Comparison of ENCODE assay signal across 8 mouse cellular contexts in the genomic region with DNA sequence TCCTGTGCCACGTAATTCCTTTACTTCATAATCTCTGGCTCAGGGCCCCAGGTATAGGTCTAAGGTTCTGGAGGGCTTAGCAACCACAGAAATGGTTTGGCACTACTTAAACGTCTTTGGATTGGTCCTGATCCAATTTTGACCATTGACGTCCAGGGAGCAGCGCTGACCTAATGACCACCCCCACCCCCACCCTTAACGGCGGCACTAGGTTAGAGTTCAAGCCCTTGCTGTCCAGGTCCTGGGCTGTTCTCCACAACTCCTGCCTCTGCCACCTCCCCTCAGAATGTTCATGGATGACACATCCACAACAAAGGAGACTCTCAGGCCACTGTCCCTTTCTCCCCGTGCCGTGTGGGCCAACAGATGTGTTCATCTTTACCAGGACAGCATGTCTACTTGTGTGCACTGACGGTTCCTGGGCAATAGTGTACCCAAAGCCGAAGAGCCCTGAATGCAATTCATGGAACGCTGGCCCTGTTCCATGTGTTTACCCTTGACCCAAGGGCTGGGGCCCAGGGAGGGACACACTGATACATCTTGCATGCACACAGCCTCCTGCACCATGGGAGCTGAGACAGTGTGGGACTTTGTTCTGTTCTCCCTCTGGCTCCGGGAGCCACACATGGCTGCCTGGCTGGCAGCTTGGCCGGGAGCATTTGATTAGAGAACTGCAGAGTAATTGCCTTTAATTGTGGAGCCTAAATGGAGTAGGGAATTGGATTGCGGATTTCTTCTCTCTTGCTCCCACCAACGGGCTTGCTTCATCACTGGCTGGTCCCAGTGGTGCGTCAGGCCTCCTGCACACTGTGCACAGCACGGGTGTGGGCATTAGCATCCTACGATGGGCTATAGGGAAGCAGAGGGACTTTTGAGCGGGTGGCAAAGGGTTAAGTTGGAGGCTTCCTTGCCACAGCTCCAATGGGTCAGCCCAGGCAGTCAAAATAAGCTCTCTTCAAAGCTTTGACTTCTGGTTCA.
A peak's percentile ranks its signal among the peaks of the same experiment; 100 is the strongest.
DNase-seq lines count a peak whose midpoint lies in the region; ATAC-seq and TF ChIP-seq lines count a peak whose summit lies in the region.

No protein-coding gene starts in this region.

- no peaks in the 10 kb centered on the region for H3K27me3 ChIP-seq in thymus, adult 2 months (ENCODE audit: control insufficient read depth, insufficient read depth, low read length)

- DNase-seq in frontal cortex, postnatal 25 days (ENCODE audit: low spot score in 2 of 2), result no peak
- DNase-seq in retina, postnatal 1 day, result peak; percentile 75
- DNase-seq in retina, embryonic 14.5 days (ENCODE audit: low spot score), result no peak
- peak; percentile 17 for DNase-seq in layer of hippocampus, adult 9-10 months (ENCODE audit: low spot score)
- DNase-seq in spleen, adult 12 weeks (ENCODE audit: low spot score), result no peak
- no peak for DNase-seq in thymus, adult 2 months
- no peak for DNase-seq in B cell, adult 2 months

- peak; percentile 78 for ATAC-seq in frontal cortex, adult (ENCODE audit: low TSS enrichment)

- 91% methylated on average over 19 of the region's 19 CpGs for WGBS in thymus, adult 2 months

- TF ChIP-seq CTCF in thymus, adult 2 months (IDR thresholded peaks at IDR 0.05; ENCODE audit: borderline replicate concordance, control insufficient read depth, extremely low read depth, insufficient read depth, low read length, poor library complexity), result no peak

- no peak overlapping the region for H3K4me3 ChIP-seq in thymus, adult 2 months (ENCODE audit: control insufficient read depth, insufficient read depth, low read length)

- no peaks in the 10 kb centered on the region for H3K4me1 ChIP-seq in thymus, adult 2 months (replicated peaks; ENCODE audit: control insufficient read depth, insufficient read depth, low read length)

- H3K27ac ChIP-seq in thymus, adult 2 months (ENCODE audit: control insufficient read depth, insufficient read depth, low read length), result no peak overlapping the region

- no peaks in the 10 kb centered on the region for H3K36me3 ChIP-seq in thymus, adult 2 months (ENCODE audit: control insufficient read depth, insufficient read depth, low read length)

- TF ChIP-seq POLR2A in thymus, adult 2 months (IDR thresholded peaks at IDR 0.05; ENCODE audit: control insufficient read depth, extremely low read depth, insufficient read depth, low read length, poor library complexity), result no peak

Comparison
In these comparisons a context has a peak if more than half of its experiments do, and no peak if none do; other contexts are left out.
1. DNase-seq: peak in retina, postnatal 1 day (single experiment) and layer of hippocampus, adult 9-10 months (single experiment); none in frontal cortex, postnatal 25 days (0 of 2), retina, embryonic 14.5 days (single experiment), spleen, adult 12 weeks (single experiment), thymus, adult 2 months (single experiment) and B cell, adult 2 months (0 of 2).